Mouse (Mus musculus): ENCODE measurements at regions not wholly inside any gene's neighbourhood (a gene's known extent, or its start where the extent isn't known, plus 50 kb on each side); places are given as distances from the start of the nearest gene placed in this dataset.

DNA sequence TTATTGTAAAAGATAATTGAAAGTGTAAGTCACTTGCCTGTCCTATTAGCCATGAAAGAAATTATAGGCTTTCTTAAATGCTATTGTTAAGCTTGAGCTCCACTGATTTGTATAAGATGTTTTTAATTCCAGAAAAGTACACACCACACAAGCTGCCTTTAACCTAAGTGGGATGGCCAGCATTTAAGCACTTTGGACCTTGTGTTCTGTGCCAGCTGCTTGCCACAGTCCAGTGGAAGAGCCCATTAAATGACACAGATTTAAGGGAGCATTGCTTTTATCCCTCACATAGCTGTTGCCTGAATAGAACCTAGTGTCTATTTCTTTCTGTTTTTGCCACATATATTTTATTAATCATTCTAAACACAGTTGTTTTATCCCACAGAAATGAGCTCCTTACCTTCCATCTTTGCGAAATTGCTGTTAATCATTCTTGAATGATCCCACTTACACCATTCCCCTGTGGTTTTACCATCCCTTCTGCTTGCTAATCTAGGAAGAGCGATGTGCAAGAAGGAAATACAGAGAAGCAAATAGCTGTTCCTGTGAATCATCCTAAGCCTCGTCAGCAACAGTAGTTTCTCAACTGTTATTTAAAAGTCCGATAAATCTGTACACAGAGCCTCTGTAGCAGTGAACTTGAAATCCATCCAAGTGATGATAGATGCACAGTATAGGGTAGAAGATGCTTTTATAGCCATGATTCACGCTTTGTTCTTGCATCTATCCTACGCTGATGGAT is 57.9 kb upstream of the Samsn1 start:
- no peak for DNase-seq (ENCODE audit: low read depth, low spot score)

DNA sequence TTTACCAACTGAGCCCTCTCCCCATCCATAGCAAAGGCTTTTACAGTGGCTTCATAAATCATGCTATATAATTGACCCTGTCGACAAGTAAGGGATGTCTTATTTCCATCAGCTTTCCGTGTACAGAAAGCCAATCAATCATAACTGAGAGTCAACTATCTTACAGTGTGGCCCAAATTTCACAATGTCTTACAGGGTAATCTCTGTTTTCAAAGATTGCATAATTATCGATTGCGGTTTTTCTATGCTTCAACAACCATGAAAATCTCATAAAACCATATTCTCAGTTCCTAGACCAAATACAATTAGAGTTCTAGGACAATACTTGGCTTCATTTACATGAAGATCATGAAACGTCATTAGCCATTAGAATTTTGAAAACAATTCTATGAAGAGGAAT is 56.1 kb upstream of the Samsn1 start:
- DNase-seq (ENCODE audit: low read depth, low spot score) = no peak

DNA sequence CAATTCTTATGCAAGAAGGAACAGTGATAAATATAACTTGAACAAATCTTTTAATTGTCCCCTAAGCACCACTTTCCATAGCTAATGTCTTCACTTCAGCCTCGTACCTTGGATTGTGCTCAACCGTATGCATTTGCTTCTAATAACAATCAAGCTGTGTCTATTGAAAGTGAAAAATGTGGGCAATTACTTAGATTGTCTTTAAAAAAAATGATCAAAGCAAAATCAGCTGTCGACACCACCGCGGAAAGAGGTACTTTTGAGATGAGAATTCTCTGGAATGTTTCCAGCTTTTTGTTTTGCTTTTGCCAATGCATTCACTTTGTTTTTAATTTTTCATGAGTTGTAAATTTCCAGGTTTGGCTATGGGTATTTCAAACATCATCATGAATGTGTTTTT is 54.1 kb upstream of the Samsn1 start:
- DNase-seq (ENCODE audit: low read depth, low spot score) = peak; percentile 8
